Mouse (Mus musculus) cortical plate, adult 2 months (tissue): ENCODE measurements around the gene Susd6.

Experiments
- CTCF ChIP-seq: fragments of 200-500 bp; IDR thresholded peaks from 2 replicates; pipeline ENCODE4 v1.5.1; 2011; ENCODE audit warnings: mild to moderate bottlenecking, control low read depth, low read length; ENCODE audit not compliant: insufficient read depth; ENCODE audit errors: extremely low read depth
- POLR2A ChIP-seq: fragments of 200-500 bp; IDR thresholded peaks from 2 replicates; pipeline ENCODE4 v1.6.1; 2011; ENCODE audit warnings: mild to moderate bottlenecking, low read length, control low read depth; ENCODE audit not compliant: insufficient read depth; ENCODE audit errors: extremely low read depth

- TF ChIP-seq POLR2A (no peak), CTCF (no peak)
Measured at GRCm38 (mm10) chr12:80926550-80926949, 136.2 kb downstream of the Susd6 start.
